Mouse (Mus musculus): ENCODE data around the gene Fbxl7.

GRCm38 (mm10) chr15:26809569-26809968 lies 85.8 kb downstream of the Fbxl7 start:
- TF ChIP-seq POLR2A (IDR thresholded peaks at IDR 0.05; ENCODE audit: insufficient read length, low read depth): no peak
- TF ChIP-seq MAX (IDR thresholded peaks at IDR 0.05; ENCODE audit: low read depth): no peak

Data from myocyte (in vitro differentiated cells).